Mouse (Mus musculus): Measurements from ENCODE around the gene 4930518I15Rik.

DNA sequence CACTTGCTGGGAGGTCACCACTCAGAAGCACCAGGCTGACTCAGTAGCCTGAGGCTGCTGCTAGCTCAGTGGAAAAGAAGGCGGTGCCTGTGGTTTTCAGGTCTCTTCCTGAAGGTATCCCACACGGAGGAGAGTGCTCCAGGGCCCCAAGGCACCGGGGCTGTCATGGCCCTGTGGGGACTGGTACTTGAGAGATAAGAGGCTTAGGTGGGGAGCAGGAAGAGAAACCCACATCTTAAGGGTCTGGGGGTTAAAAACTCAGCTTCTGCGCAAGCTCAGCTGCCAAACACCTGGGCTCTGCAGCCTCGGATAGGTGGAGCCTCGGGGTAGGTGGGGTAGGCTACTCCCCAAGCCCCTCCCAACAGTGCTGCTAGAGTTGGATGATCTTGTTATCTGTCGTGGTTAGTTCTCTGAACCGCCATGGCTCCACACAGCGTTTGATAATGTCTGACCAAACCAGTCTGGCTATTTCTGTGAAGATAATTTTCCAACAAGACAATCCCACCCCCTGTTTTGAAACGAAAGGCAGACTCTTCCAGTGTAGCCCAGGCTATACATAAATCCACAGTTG is 24.8 kb upstream of the 4930518I15Rik start:
- TF ChIP-seq CTCF (IDR thresholded peaks at IDR 0.05; ENCODE audit: low read depth, low read length), result no peak
- TF ChIP-seq EP300 (IDR thresholded peaks at IDR 0.05; ENCODE audit: insufficient read depth, low read depth, low read length), result no peak

All from ES-Bruce4 (cell line).